8 mouse cellular contexts compared by ENCODE assay signal in the genomic region with DNA sequence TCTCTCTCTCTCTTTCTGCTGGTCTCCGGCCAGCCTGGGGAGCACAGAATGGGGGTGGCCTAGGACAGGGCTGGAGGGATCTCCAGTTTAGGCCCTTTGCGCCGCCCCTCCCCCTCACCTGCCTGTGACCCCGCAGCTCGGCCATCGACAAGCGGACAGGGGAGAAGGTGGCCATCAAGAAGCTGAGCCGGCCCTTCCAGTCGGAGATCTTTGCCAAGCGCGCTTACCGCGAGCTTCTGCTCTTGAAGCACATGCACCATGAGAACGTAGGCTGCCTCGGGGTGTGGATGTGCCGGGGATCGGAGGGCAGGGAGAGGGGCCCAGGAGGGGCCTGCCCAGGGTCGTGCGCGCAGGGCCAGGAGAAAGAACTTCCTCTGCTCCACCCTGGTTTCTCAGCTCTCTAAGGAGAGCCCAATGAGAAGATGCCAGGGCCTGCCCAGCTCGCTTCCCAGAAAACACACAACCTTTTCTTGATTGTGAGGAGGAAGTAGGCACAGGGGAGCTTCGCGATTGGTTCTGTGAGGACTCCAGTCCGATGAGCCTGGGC. TPM values are rescaled to one million over a fixed set of nuclear protein-coding genes. Genes with fewer than 3 reads are reported as not detected.
DNase-seq lines count a peak whose midpoint lies in the region; ATAC-seq and TF ChIP-seq lines count a peak whose summit lies in the region.

No protein-coding gene starts in this region.

- TF ChIP-seq CTCF in cortical plate, adult 2 months (IDR thresholded peaks at IDR 0.05; ENCODE audit: extremely low read depth, insufficient read depth, low read length): no peak

- H3K4me1 ChIP-seq in neural tube, embryonic 11.5 days (ENCODE audit: control insufficient read depth, insufficient read depth, low read length): peaks cover 9% of the 10 kb centered on the region; the same call in 1 of the 2 replicates
- H3K4me1 ChIP-seq in cortical plate, adult 2 months (ENCODE audit: control insufficient read depth, insufficient read depth, low read length): no peaks in the 10 kb centered on the region
- peaks cover 26% of the 10 kb centered on the region for H3K4me1 ChIP-seq in limb, embryonic 15.5 days

- peak; percentile 34 for DNase-seq in neural tube, embryonic 11.5 days (ENCODE audit: low spot score)
- DNase-seq in neural tube, embryonic 10.5 days (ENCODE audit: extremely low spot score, low spot score): no peak
- peak; percentile 27 for DNase-seq in naive thymus-derived CD4-positive, alpha-beta T cell, adult 2 months (ENCODE audit: low read depth)
- no peak for DNase-seq in natural killer cell, adult 2 months (ENCODE audit: low spot score in 2 of 2)
- no peak for DNase-seq in right cerebral cortex, postnatal 10 days (ENCODE audit: low spot score in 2 of 2)

- no peak for ATAC-seq in neural tube, embryonic 11.5 days (ENCODE audit: insufficient read depth, low FRiP score, low TSS enrichment)
- ATAC-seq in hematopoietic stem cell, adult 5-6 weeks (replicated peaks in 1 of 2; ENCODE audit: insufficient read depth in 1 of 2, low FRiP score in 2 of 2, low TSS enrichment in 1 of 2, low read depth in 1 of 2, poor library complexity in 2 of 2, severe bottlenecking in 2 of 2): peak; percentile 42 to 51; a peak in 2 of 4 replicates
- ATAC-seq in limb, embryonic 15.5 days (ENCODE audit: insufficient number of reproducible peaks, low FRiP score, low TSS enrichment, low read depth): no peak

- WGBS in neural tube, embryonic 11.5 days: 5% methylated on average over 24 of the region's 24 CpGs
- 2% methylated on average over 23 of the region's 24 CpGs for WGBS in limb, embryonic 15.5 days

- no peak for TF ChIP-seq POLR2A in cortical plate, adult 2 months (IDR thresholded peaks at IDR 0.05; ENCODE audit: extremely low read depth, insufficient read depth, low read length)

- peak overlapping the region; percentile 26; the same call in 1 of the 2 replicates for H3K9ac ChIP-seq in neural tube, embryonic 11.5 days (ENCODE audit: low read length)
- peak overlapping the region; percentile 50 for H3K9ac ChIP-seq in limb, embryonic 15.5 days

- peak overlapping the region; percentile 25 for H3K4me3 ChIP-seq in neural tube, embryonic 11.5 days (ENCODE audit: low read depth, low read length)
- peak overlapping the region; percentile 10; the same call in 1 of the 2 replicates for H3K4me3 ChIP-seq in cortical plate, adult 2 months (ENCODE audit: insufficient read depth, low read length)
- H3K4me3 ChIP-seq in limb, embryonic 15.5 days: peak overlapping the region; percentile 55

- peaks cover 33% of the 10 kb centered on the region for H3K27me3 ChIP-seq in neural tube, embryonic 11.5 days (ENCODE audit: control insufficient read depth, insufficient read depth, low read length)
- H3K27me3 ChIP-seq in limb, embryonic 15.5 days: peaks cover 11% of the 10 kb centered on the region; the same call in 1 of the 2 replicates

- peak overlapping the region; percentile 51 for H3K4me2 ChIP-seq in neural tube, embryonic 11.5 days (ENCODE audit: low read depth)
- peak overlapping the region; percentile 90 for H3K4me2 ChIP-seq in limb, embryonic 15.5 days

- no peaks in the 10 kb centered on the region for H3K9me3 ChIP-seq in neural tube, embryonic 11.5 days (ENCODE audit: control insufficient read depth, low read length)
- H3K9me3 ChIP-seq in limb, embryonic 15.5 days: no peaks in the 10 kb centered on the region

- no peaks in the 10 kb centered on the region for H3K36me3 ChIP-seq in neural tube, embryonic 11.5 days (ENCODE audit: control insufficient read depth, insufficient read depth, low read length)
- H3K36me3 ChIP-seq in limb, embryonic 15.5 days: no peaks in the 10 kb centered on the region

- no peak overlapping the region for H3K27ac ChIP-seq in neural tube, embryonic 11.5 days (ENCODE audit: low read depth, low read length)
- no peak overlapping the region for H3K27ac ChIP-seq in cortical plate, adult 2 months (ENCODE audit: insufficient read depth, low read length)
- no peak overlapping the region for H3K27ac ChIP-seq in limb, embryonic 15.5 days

RNA-seq across cellular contexts. Expression of gene Mapk13, which starts 0.9 kb away (rescaled TPM):
- 1.8 and 2.7 TPM in 2 replicates for polyA plus RNA-seq in neural tube, embryonic 11.5 days (2014; fragmentation: Nextera tagmentation; extraction: Ambion mirVana)
- 1.4 and 1.8 TPM in 2 replicates for polyA plus RNA-seq in cortical plate, adult 2 months (2012; rRNA removed)
- total RNA-seq in hematopoietic stem cell, adult 5-6 weeks (2017): 5.6 and 9.4 TPM in 2 replicates
- 126 and 130 TPM in 2 replicates for polyA plus RNA-seq in limb, embryonic 15.5 days (2015; fragmentation: Nextera tagmentation; extraction: Ambion mirVana)

RNA-seq across cellular contexts. Expression of gene Brpf3, which starts 30.9 kb away (rescaled TPM):
- 9.0 and 9.3 TPM in 2 replicates for polyA plus RNA-seq in neural tube, embryonic 11.5 days (2014; fragmentation: Nextera tagmentation; extraction: Ambion mirVana)
- 45.2 and 45.6 TPM in 2 replicates for polyA plus RNA-seq in cortical plate, adult 2 months (2012; rRNA removed)
- total RNA-seq in hematopoietic stem cell, adult 5-6 weeks (2017): 7.5 and 13.2 TPM in 2 replicates
- 7.3 and 8.4 TPM in 2 replicates for polyA plus RNA-seq in limb, embryonic 15.5 days (2015; fragmentation: Nextera tagmentation; extraction: Ambion mirVana)

RNA-seq across cellular contexts. Expression of gene AC170998.1, which starts 44.1 kb away (rescaled TPM):
- polyA plus RNA-seq in neural tube, embryonic 11.5 days (2014; fragmentation: Nextera tagmentation; extraction: Ambion mirVana): 0.95 and 1.1 TPM in 2 replicates
- 1.7 and 1.8 TPM in 2 replicates for polyA plus RNA-seq in cortical plate, adult 2 months (2012; rRNA removed)
- 3.9 and 5.7 TPM in 2 replicates for total RNA-seq in hematopoietic stem cell, adult 5-6 weeks (2017)
- 1.9 and 2.4 TPM in 2 replicates for polyA plus RNA-seq in limb, embryonic 15.5 days (2015; fragmentation: Nextera tagmentation; extraction: Ambion mirVana)

Comparison
In these comparisons a context has a peak if more than half of its experiments do, and no peak if none do; other contexts are left out.
1. DNase-seq: peak in neural tube, embryonic 11.5 days (single experiment) and naive thymus-derived CD4-positive, alpha-beta T cell, adult 2 months (single experiment); none in neural tube, embryonic 10.5 days (single experiment), natural killer cell, adult 2 months (0 of 2) and right cerebral cortex, postnatal 10 days (0 of 2).
2. ATAC-seq: peak in hematopoietic stem cell, adult 5-6 weeks (2 of 2); none in neural tube, embryonic 11.5 days (single experiment) and limb, embryonic 15.5 days (single experiment).
3. RNA of gene Mapk13, which starts 0.9 kb away (polyA plus RNA-seq): 126 to 130 TPM in limb, embryonic 15.5 days; 1.8 to 2.7 TPM in neural tube, embryonic 11.5 days and 1.4 to 1.8 TPM in cortical plate, adult 2 months; every median in the first group is over 10 times any median in the second.
4. Peak in every context shown above with its lines, with median percentiles within 50 percentile points of each other: H3K4me3 ChIP-seq.